ENCODE assay signal across 21 mouse cellular contexts in genomic region chrX:42336772-42337171, GRCm38 (mm10).
DNase-seq lines count a peak whose midpoint lies in the region; ATAC-seq lines count a peak whose summit lies in the region.
"Had no signal": no experiment of that assay in that cellular context is flagged by ENCODE, and none has a peak within 500 bp of the region (broad histone marks: within the 10 kb centered on the region; RNA-seq: fewer than 3 reads in every experiment).

No protein-coding gene starts in this region.

- H3K9ac ChIP-seq in forebrain, embryonic 14.5 days (ENCODE audit: low read length), result no peak overlapping the region
- no peak overlapping the region for H3K9ac ChIP-seq in forebrain, embryonic 12.5 days
- H3K9ac ChIP-seq: embryonic facial prominence, embryonic 12.5 days; forebrain, embryonic 15.5 days; forebrain, postnatal 0 days had no signal

- no peak overlapping the region for H3K4me2 ChIP-seq in forebrain, embryonic 14.5 days (ENCODE audit: low read length)
- no peak overlapping the region for H3K4me2 ChIP-seq in forebrain, embryonic 12.5 days
- H3K4me2 ChIP-seq: embryonic facial prominence, embryonic 12.5 days; forebrain, embryonic 15.5 days had no signal

- H3K9me3 ChIP-seq in forebrain, embryonic 14.5 days (replicated peaks; ENCODE audit: control insufficient read depth, low read length), result no peaks in the 10 kb centered on the region
- no peaks in the 10 kb centered on the region for H3K9me3 ChIP-seq in forebrain, embryonic 12.5 days
- H3K9me3 ChIP-seq: embryonic facial prominence, embryonic 10.5 days; embryonic facial prominence, embryonic 12.5 days; forebrain, embryonic 15.5 days; G1E had no signal

- H3K27me3 ChIP-seq in forebrain, embryonic 14.5 days (replicated peaks; ENCODE audit: control insufficient read depth, insufficient read depth, low read length), result no peaks in the 10 kb centered on the region
- no peaks in the 10 kb centered on the region for H3K27me3 ChIP-seq in forebrain, embryonic 12.5 days
- H3K27me3 ChIP-seq: CH12.LX; embryonic facial prominence, embryonic 12.5 days; forebrain, embryonic 15.5 days had no signal

- no peak overlapping the region for H3K27ac ChIP-seq in forebrain, embryonic 14.5 days (ENCODE audit: low read depth, low read length)
- H3K27ac ChIP-seq in forebrain, embryonic 12.5 days, result no peak overlapping the region
- H3K27ac ChIP-seq: embryonic facial prominence, embryonic 10.5 days; embryonic facial prominence, embryonic 12.5 days; forebrain, embryonic 15.5 days had no signal

- H3K4me1 ChIP-seq in forebrain, embryonic 14.5 days (ENCODE audit: control insufficient read depth, insufficient read depth, low read length), result no peaks in the 10 kb centered on the region
- 0 out of 2 replicates have a peak, but pooled peaks cover under 1% of the 10 kb centered on the region for H3K4me1 ChIP-seq in forebrain, embryonic 12.5 days
- H3K4me1 ChIP-seq: embryonic facial prominence, embryonic 10.5 days; embryonic facial prominence, embryonic 12.5 days; forebrain, embryonic 15.5 days had no signal

- peak; percentile 49 for ATAC-seq in activated CD4-positive, CD25-positive, alpha-beta regulatory T cell, adult 4 months
- peak; percentile 68 for ATAC-seq in inflammation-experienced regulatory T-cells, adult 6 months
- ATAC-seq in forebrain, embryonic 14.5 days, result no peak
- ATAC-seq in forebrain, embryonic 12.5 days (ENCODE audit: low FRiP score), result no peak
- ATAC-seq: forebrain, embryonic 15.5 days; forebrain, postnatal 0 days; Patski had no signal

- no peak overlapping the region for H3K4me3 ChIP-seq in forebrain, embryonic 14.5 days (ENCODE audit: low read depth, low read length)
- no peak overlapping the region for H3K4me3 ChIP-seq in forebrain, embryonic 12.5 days (replicated peaks)
- H3K4me3 ChIP-seq: embryonic facial prominence, embryonic 10.5 days; embryonic facial prominence, embryonic 12.5 days; forebrain, embryonic 15.5 days had no signal

- 81% methylated on average over 3 of the region's 3 CpGs for WGBS in forebrain, embryonic 14.5 days
- WGBS in forebrain, embryonic 12.5 days, result 86% methylated on average over 3 of the region's 3 CpGs

- DNase-seq in CD4-positive, CD25-positive, alpha-beta regulatory T cell, adult 2 months (ENCODE audit: low read depth, low spot score), result peak; percentile 31
- DNase-seq in heart, adult 18-20 months, result no peak
- no peak for DNase-seq in forebrain, embryonic 14.5 days (ENCODE audit: low spot score)
- DNase-seq: adrenal gland, adult 8-10 months; adrenal gland, postnatal 14 days; adrenal gland, postnatal 36 days; cerebellum, adult 11-12 months; cerebellum, adult 2 months; cerebellum, adult 9-10 months; cerebellum, postnatal 10 days; cerebellum, postnatal 25 days; forebrain, postnatal 0 days had no signal

- H3K36me3 ChIP-seq in forebrain, embryonic 14.5 days (ENCODE audit: control insufficient read depth, insufficient read depth, low read length), result no peaks in the 10 kb centered on the region
- no peaks in the 10 kb centered on the region for H3K36me3 ChIP-seq in forebrain, embryonic 12.5 days (replicated peaks)
- H3K36me3 ChIP-seq: embryonic facial prominence, embryonic 10.5 days; embryonic facial prominence, embryonic 12.5 days; forebrain, embryonic 15.5 days; G1E had no signal

Comparison
In these comparisons a context has a peak if more than half of its experiments do, and no peak if none do; other contexts are left out.
1. ATAC-seq: peak in activated CD4-positive, CD25-positive, alpha-beta regulatory T cell, adult 4 months (single experiment) and inflammation-experienced regulatory T-cells, adult 6 months (single experiment); none in forebrain, embryonic 14.5 days (single experiment) and forebrain, embryonic 12.5 days (single experiment).